Mouse (Mus musculus) lung, embryonic 14.5 days (tissue): ENCODE measurements around the gene Mad1l1. TPM values are rescaled to one million over a fixed set of nuclear protein-coding genes. Genes with fewer than 3 reads are reported as not detected.

Experiments used
- ATAC-seq: fragments of 200-750 bp; cut with Nextera tagmentation; 2 replicates; pipeline ENCODE4 v1.8.0; 2017; ENCODE audit warnings: mild to moderate bottlenecking, moderate TSS enrichment, moderate library complexity; ENCODE audit not compliant: insufficient read depth
- DNase-seq: peaks from one replicate; pipeline ENCODE4 v3.0.0-alpha.2; 2015
- H3K27ac ChIP-seq: fragments of 300-500 bp; sonication (generic); 2 replicates; pipeline ENCODE4 v1.5.1; 2014; ENCODE audit warnings: low read depth, mild to moderate bottlenecking, moderate library complexity
- H3K27me3 ChIP-seq: fragments of 300-500 bp; sonication (generic); 2 replicates; pipeline ENCODE4 v1.6.1; 2014; ENCODE audit warnings: low read length, control low read depth; ENCODE audit not compliant: insufficient read depth
- H3K36me3 ChIP-seq: fragments of 300-500 bp; sonication (generic); 2 replicates; pipeline ENCODE4 v1.6.1; 2014; ENCODE audit warnings: control low read depth; ENCODE audit not compliant: insufficient read depth
- H3K4me1 ChIP-seq: fragments of 300-500 bp; sonication (generic); 2 replicates; pipeline ENCODE4 v1.6.1; 2014; ENCODE audit warnings: antibody characterized with exemption, control low read depth; ENCODE audit not compliant: insufficient read depth
- H3K4me2 ChIP-seq: fragments of 300-500 bp; sonication (generic); 2 replicates; pipeline ENCODE4 v1.6.1; 2014; ENCODE audit warnings: mild to moderate bottlenecking
- H3K4me3 ChIP-seq: fragments of 300-500 bp; sonication (generic); 2 replicates; pipeline ENCODE4 v1.5.1; 2014; ENCODE audit warnings: low read depth, low read length
- H3K9ac ChIP-seq: fragments of 300-500 bp; sonication (generic); 2 replicates; pipeline ENCODE4 v1.6.1; 2014
- H3K9me3 ChIP-seq: fragments of 300-500 bp; sonication (generic); 2 replicates; pipeline ENCODE4 v1.6.1; 2016; ENCODE audit warnings: low read depth, low read length, control low read depth
- CTCF ChIP-seq: IDR thresholded peaks from 2 replicates; pipeline ENCODE4 v1.5.1; 2016; ENCODE audit warnings: antibody characterized with exemption, low read depth
- WGBS: fragments of 180-500 bp; shearing (Covaris S2); extraction: QIAGEN DNeasy Blood & Tissue Kit; methylation state at CpG from one replicate; pipeline ENCODE4 v1.1.7; 2014; 5-methylcytosine and 5-hydroxymethylcytosine counted together
- polyA plus RNA-seq: library from polyadenylated mRNA; unstranded; fragments of >200 nt; fragmentation: Nextera tagmentation; extraction: Ambion mirVana; gene quantifications from 2 replicates; pipeline ENCODE4 v1.2.1, GENCODE M21; 2014

The Mad1l1 gene
- polyA plus RNA-seq, 1 experiment from 2014 or later = 61.6 TPM

GRCm38 (mm10) chr5:140251989-140252388 lies 69.4 kb downstream of the Mad1l1 start:
- no peak overlapping the region for H3K27ac ChIP-seq
- DNase-seq = no peak

GRCm38 (mm10) chr5:140250370-140250769 lies 71.0 kb downstream of the Mad1l1 start:
- ATAC-seq (no peak), DNase-seq (no peak)
- Histone ChIP-seq H3K4me2 (no peak overlapping the region), H3K36me3 (peaks cover 10% of the 10 kb centered on the region; the same call in 1 of the 2 replicates), H3K9me3 (no peaks in the 10 kb centered on the region), H3K27me3 (no peaks in the 10 kb centered on the region), H3K4me3 (no peak overlapping the region), H3K9ac (no peak overlapping the region), H3K4me1 (no peaks in the 10 kb centered on the region), H3K27ac (no peak overlapping the region)
- no peak for TF ChIP-seq CTCF
- 81% methylated on average over 3 of the region's 3 CpGs for WGBS

More at GRCm38 (mm10) chr5:140251989-140252388, 69.4 kb downstream of the Mad1l1 start:
- H3K4me3 ChIP-seq = no peak overlapping the region
- no peak overlapping the region for H3K9ac ChIP-seq
- ATAC-seq = no peak
- H3K4me1 ChIP-seq = no peaks in the 10 kb centered on the region
- 92% methylated on average over 2 of the region's 2 CpGs for WGBS
- no peak for TF ChIP-seq CTCF
- H3K36me3 ChIP-seq = peaks cover 10% of the 10 kb centered on the region; the same call in 1 of the 2 replicates
- H3K9me3 ChIP-seq = no peaks in the 10 kb centered on the region
- no peak overlapping the region for H3K4me2 ChIP-seq
- no peaks in the 10 kb centered on the region for H3K27me3 ChIP-seq

- no peaks in the 10 kb centered on the region for H3K27me3 ChIP-seq
- H3K36me3 ChIP-seq = peaks cover 10% of the 10 kb centered on the region; the same call in 1 of the 2 replicates
- H3K9ac ChIP-seq = no peak overlapping the region
- no peak for ATAC-seq
- H3K4me2 ChIP-seq = no peak overlapping the region
- H3K4me3 ChIP-seq = no peak overlapping the region
- WGBS = 83% methylated on average over 6 of the region's 6 CpGs
- H3K4me1 ChIP-seq = no peaks in the 10 kb centered on the region
- H3K27ac ChIP-seq = no peak overlapping the region
- no peak for DNase-seq
- no peaks in the 10 kb centered on the region for H3K9me3 ChIP-seq
- no peak for TF ChIP-seq CTCF
Measured at GRCm38 (mm10) chr5:140249359-140250062, 71.8 kb downstream of the Mad1l1 start.

- Histone ChIP-seq H3K4me1 (no peaks in the 10 kb centered on the region), H3K4me3 (no peak overlapping the region), H3K36me3 (peaks cover 7% of the 10 kb centered on the region; the same call in 1 of the 2 replicates), H3K27ac (no peak overlapping the region), H3K9ac (no peak overlapping the region), H3K27me3 (no peaks in the 10 kb centered on the region), H3K4me2 (no peak overlapping the region), H3K9me3 (no peaks in the 10 kb centered on the region)
- no peak for TF ChIP-seq CTCF
- 77% methylated on average over 2 of the region's 2 CpGs for WGBS
- ATAC-seq (no peak), DNase-seq (no peak)
Measured at GRCm38 (mm10) chr5:140248101-140248500, 73.3 kb downstream of the Mad1l1 start.

GRCm38 (mm10) chr5:140240235-140240634 lies 81.1 kb downstream of the Mad1l1 start:
- Histone ChIP-seq H3K4me3 (no peak overlapping the region), H3K27me3 (no peaks in the 10 kb centered on the region), H3K9me3 (no peaks in the 10 kb centered on the region), H3K4me2 (no peak overlapping the region), H3K27ac (no peak overlapping the region), H3K4me1 (no peaks in the 10 kb centered on the region), H3K36me3 (no peaks in the 10 kb centered on the region), H3K9ac (no peak overlapping the region)
- ATAC-seq (no peak), DNase-seq (no peak)
- no peak for TF ChIP-seq CTCF
- WGBS = 81% methylated on average over 3 of the region's 3 CpGs

GRCm38 (mm10) chr5:140238880-140239279 lies 82.5 kb downstream of the Mad1l1 start:
- H3K36me3 ChIP-seq = no peaks in the 10 kb centered on the region
- no peak overlapping the region for H3K4me2 ChIP-seq
- DNase-seq (no peak), ATAC-seq (no peak)
- H3K4me3 ChIP-seq = no peak overlapping the region
- no peaks in the 10 kb centered on the region for H3K27me3 ChIP-seq
- no peak overlapping the region for H3K9ac ChIP-seq
- no peak for TF ChIP-seq CTCF
- H3K9me3 ChIP-seq = no peaks in the 10 kb centered on the region
- H3K27ac ChIP-seq = no peak overlapping the region
- 57% methylated on average over 3 of the region's 3 CpGs for WGBS
- H3K4me1 ChIP-seq = no peaks in the 10 kb centered on the region

GRCm38 (mm10) chr5:140230818-140231217 lies 90.5 kb downstream of the Mad1l1 start:
- WGBS = 74% methylated on average over 6 of the region's 6 CpGs
- DNase-seq = no peak
- no peak for TF ChIP-seq CTCF
- no peaks in the 10 kb centered on the region for H3K27me3 ChIP-seq
- no peaks in the 10 kb centered on the region for H3K9me3 ChIP-seq
- H3K9ac ChIP-seq = no peak overlapping the region
- H3K4me1 ChIP-seq = no peaks in the 10 kb centered on the region
- no peaks in the 10 kb centered on the region for H3K36me3 ChIP-seq
- no peak overlapping the region for H3K4me3 ChIP-seq
- H3K27ac ChIP-seq = no peak overlapping the region
- H3K4me2 ChIP-seq = no peak overlapping the region
- no peak for ATAC-seq
